Mouse (Mus musculus): ENCODE results near the gene Cth. TPM values are rescaled to one million over a fixed set of nuclear protein-coding genes. Genes with fewer than 3 reads are reported as not detected.

Cth gene
- polyA plus RNA-seq, 1 experiment from 2014 or later = 58.1 TPM

- 45% methylated on average over 3 of the region's 3 CpGs for WGBS
- H3K9me3 ChIP-seq = no peaks in the 10 kb centered on the region
- peak overlapping the region; percentile 56; the same call in 1 of the 2 replicates for H3K27ac ChIP-seq
- H3K4me1 ChIP-seq (replicated peaks) = no peaks in the 10 kb centered on the region
- no peaks in the 10 kb centered on the region for H3K36me3 ChIP-seq
- H3K9ac ChIP-seq = no peak overlapping the region
- no peak overlapping the region for H3K4me3 ChIP-seq (replicated peaks)
- H3K27me3 ChIP-seq (replicated peaks) = no peaks in the 10 kb centered on the region
- H3K4me2 ChIP-seq (replicated peaks) = no peak overlapping the region
- peak; percentile 75 for ATAC-seq
Measured at GRCm38 (mm10) chr3:157932074-157932473, 7.2 kb upstream of the Cth start.

- Histone ChIP-seq H3K4me2 (replicated peaks) (no peak overlapping the region), H3K9ac (no peak overlapping the region), H3K9me3 (no peaks in the 10 kb centered on the region), H3K4me1 (replicated peaks) (no peaks in the 10 kb centered on the region), H3K27me3 (replicated peaks) (no peaks in the 10 kb centered on the region), H3K27ac (peak overlapping the region; percentile 56; the same call in 1 of the 2 replicates), H3K4me3 (replicated peaks) (no peak overlapping the region), H3K36me3 (no peaks in the 10 kb centered on the region)
- 56% methylated on average over 3 of the region's 3 CpGs for WGBS
- ATAC-seq = peak; percentile 87
Measured at GRCm38 (mm10) chr3:157931592-157931991, 6.7 kb upstream of the Cth start.

GRCm38 (mm10) chr3:157929417-157929816 is 4.5 kb upstream of the Cth start:
- Histone ChIP-seq H3K9ac (no peak overlapping the region), H3K27me3 (replicated peaks) (no peaks in the 10 kb centered on the region), H3K36me3 (no peaks in the 10 kb centered on the region), H3K9me3 (no peaks in the 10 kb centered on the region), H3K27ac (no peak overlapping the region), H3K4me1 (replicated peaks) (peaks cover under 1% of the 10 kb centered on the region; the same call in 1 of the 2 replicates), H3K4me2 (replicated peaks) (no peak overlapping the region), H3K4me3 (replicated peaks) (no peak overlapping the region)
- 71% methylated on average over 1 of the region's 1 CpGs for WGBS
- ATAC-seq = no peak

GRCm38 (mm10) chr3:157928731-157929130 is 3.9 kb upstream of the Cth start:
- WGBS = 80% methylated on average over 2 of the region's 2 CpGs
- no peaks in the 10 kb centered on the region for H3K27me3 ChIP-seq (replicated peaks)

GRCm38 (mm10) chr3:157926761-157927160 is 1.9 kb upstream of the Cth start:
- Histone ChIP-seq H3K27me3 (replicated peaks) (no peaks in the 10 kb centered on the region), H3K4me1 (replicated peaks) (peaks cover 3% of the 10 kb centered on the region; the same call in 1 of the 2 replicates), H3K27ac (no peak overlapping the region), H3K4me2 (replicated peaks) (no peak overlapping the region), H3K36me3 (no peaks in the 10 kb centered on the region), H3K4me3 (replicated peaks) (no peak overlapping the region), H3K9ac (no peak overlapping the region), H3K9me3 (no peaks in the 10 kb centered on the region)
- 53% methylated on average over 2 of the region's 2 CpGs for WGBS
- no peak for ATAC-seq

More at GRCm38 (mm10) chr3:157928731-157929130, 3.9 kb upstream of the Cth start:
- Histone ChIP-seq H3K36me3 (no peaks in the 10 kb centered on the region), H3K4me3 (replicated peaks) (no peak overlapping the region), H3K27ac (no peak overlapping the region), H3K4me1 (replicated peaks) (peaks cover 3% of the 10 kb centered on the region; the same call in 1 of the 2 replicates), H3K9ac (no peak overlapping the region), H3K9me3 (no peaks in the 10 kb centered on the region), H3K4me2 (replicated peaks) (no peak overlapping the region)
- no peak for ATAC-seq

GRCm38 (mm10) chr3:157925706-157926510 is 1.0 kb upstream of the Cth start:
- Histone ChIP-seq H3K36me3 (no peaks in the 10 kb centered on the region), H3K27me3 (replicated peaks) (no peaks in the 10 kb centered on the region), H3K9me3 (no peaks in the 10 kb centered on the region), H3K4me3 (replicated peaks) (no peak overlapping the region), H3K4me2 (replicated peaks) (no peak overlapping the region), H3K27ac (no peak overlapping the region), H3K9ac (no peak overlapping the region), H3K4me1 (replicated peaks) (peaks cover 3% of the 10 kb centered on the region; the same call in 1 of the 2 replicates)
- ATAC-seq = no peak
- 84% methylated on average over 14 of the region's 14 CpGs for WGBS

- Histone ChIP-seq H3K9me3 (no peaks in the 10 kb centered on the region), H3K36me3 (no peaks in the 10 kb centered on the region), H3K4me2 (replicated peaks) (peak overlapping the region; percentile 95), H3K4me1 (replicated peaks) (peaks cover 3% of the 10 kb centered on the region; the same call in 1 of the 2 replicates), H3K4me3 (replicated peaks) (no peak overlapping the region), H3K27ac (no peak overlapping the region), H3K9ac (no peak overlapping the region), H3K27me3 (replicated peaks) (no peaks in the 10 kb centered on the region)
- WGBS = 86% methylated on average over 3 of the region's 3 CpGs
- no peak for ATAC-seq
Measured at GRCm38 (mm10) chr3:157923268-157923835, 1.5 kb downstream of the Cth start.

- no peak overlapping the region for H3K9ac ChIP-seq
- no peak overlapping the region for H3K4me2 ChIP-seq (replicated peaks)
- H3K27ac ChIP-seq = no peak overlapping the region
- H3K9me3 ChIP-seq = no peaks in the 10 kb centered on the region
- H3K4me1 ChIP-seq (replicated peaks) = peaks cover 3% of the 10 kb centered on the region; the same call in 1 of the 2 replicates
- H3K4me3 ChIP-seq (replicated peaks) = no peak overlapping the region
- H3K36me3 ChIP-seq = no peaks in the 10 kb centered on the region
- ATAC-seq = no peak
- no peaks in the 10 kb centered on the region for H3K27me3 ChIP-seq (replicated peaks)
- WGBS = 81% methylated on average over 2 of the region's 2 CpGs
Measured at GRCm38 (mm10) chr3:157921376-157921775, 3.5 kb downstream of the Cth start.

- Histone ChIP-seq H3K4me3 (replicated peaks) (no peak overlapping the region), H3K9me3 (no peaks in the 10 kb centered on the region), H3K4me1 (replicated peaks) (no peaks in the 10 kb centered on the region), H3K4me2 (replicated peaks) (no peak overlapping the region), H3K27me3 (replicated peaks) (no peaks in the 10 kb centered on the region), H3K9ac (no peak overlapping the region), H3K27ac (no peak overlapping the region), H3K36me3 (no peaks in the 10 kb centered on the region)
- no peak for ATAC-seq
- WGBS = 92% methylated on average over 4 of the region's 4 CpGs
Measured at GRCm38 (mm10) chr3:157916336-157916735, 8.5 kb downstream of the Cth start.

GRCm38 (mm10) chr3:157912155-157912554 is 12.7 kb downstream of the Cth start:
- WGBS = 54% methylated on average over 2 of the region's 2 CpGs
- peak; percentile 76 for ATAC-seq
- no peak overlapping the region for H3K4me3 ChIP-seq (replicated peaks)
- no peaks in the 10 kb centered on the region for H3K4me1 ChIP-seq (replicated peaks)
- 0 out of 2 replicates have a peak, but pooled peaks cover 2% of the 10 kb centered on the region for H3K36me3 ChIP-seq
- H3K27ac ChIP-seq = no peak overlapping the region
- H3K9ac ChIP-seq = no peak overlapping the region
- H3K4me2 ChIP-seq (replicated peaks) = no peak overlapping the region
- no peaks in the 10 kb centered on the region for H3K9me3 ChIP-seq
- no peaks in the 10 kb centered on the region for H3K27me3 ChIP-seq (replicated peaks)

- Histone ChIP-seq H3K27me3 (replicated peaks) (no peaks in the 10 kb centered on the region), H3K4me1 (replicated peaks) (no peaks in the 10 kb centered on the region), H3K27ac (no peak overlapping the region), H3K4me2 (replicated peaks) (no peak overlapping the region), H3K9ac (no peak overlapping the region), H3K9me3 (no peaks in the 10 kb centered on the region), H3K4me3 (replicated peaks) (no peak overlapping the region), H3K36me3 (0 out of 2 replicates have a peak, but pooled peaks cover 11% of the 10 kb centered on the region)
- WGBS = 60% methylated on average over 3 of the region's 3 CpGs
- peak; percentile 77 for ATAC-seq
Measured at GRCm38 (mm10) chr3:157910262-157910661, 14.6 kb downstream of the Cth start.

- Histone ChIP-seq H3K4me1 (replicated peaks) (no peaks in the 10 kb centered on the region), H3K36me3 (0 out of 2 replicates have a peak, but pooled peaks cover 13% of the 10 kb centered on the region), H3K4me3 (replicated peaks) (no peak overlapping the region), H3K27me3 (replicated peaks) (no peaks in the 10 kb centered on the region), H3K27ac (no peak overlapping the region), H3K9me3 (no peaks in the 10 kb centered on the region), H3K4me2 (replicated peaks) (no peak overlapping the region), H3K9ac (no peak overlapping the region)
- WGBS = 79% methylated on average over 3 of the region's 3 CpGs
- ATAC-seq = no peak
Measured at GRCm38 (mm10) chr3:157908166-157908565, 16.7 kb downstream of the Cth start.
